Mouse (Mus musculus) kidney, postnatal 0 days (tissue): ENCODE results near the gene C9orf72. TPM values are rescaled to one million over a fixed set of nuclear protein-coding genes. Genes with fewer than 3 reads are reported as not detected.

Experiments
- ATAC-seq: fragments of 200-750 bp; cut with Nextera tagmentation; replicated peaks from 2 replicates; pipeline ENCODE4 v1.8.0; 2017; ENCODE audit warnings: low read depth, moderate number of reproducible peaks, moderate TSS enrichment, moderate library complexity; ENCODE audit not compliant: low FRiP score
- DNase-seq: peaks from one replicate; pipeline ENCODE4 v3.0.0-alpha.2; 2016; ENCODE audit warnings: low spot score
- H3K27ac ChIP-seq: fragments of 300-500 bp; sonication (generic); 2 replicates; pipeline ENCODE4 v1.5.1; 2014; ENCODE audit warnings: mild to moderate bottlenecking
- H3K27me3 ChIP-seq: fragments of 300-500 bp; sonication (generic); 2 replicates; pipeline ENCODE4 v1.6.1; 2014; ENCODE audit warnings: low read length, mixed read lengths; ENCODE audit not compliant: insufficient read depth
- H3K36me3 ChIP-seq: fragments of 300-500 bp; sonication (generic); 2 replicates; pipeline ENCODE4 v1.6.1; 2014; ENCODE audit warnings: low read length, mixed read lengths; ENCODE audit not compliant: insufficient read depth
- H3K4me1 ChIP-seq: fragments of 300-500 bp; sonication (generic); replicated peaks from 2 replicates; pipeline ENCODE4 v1.6.1; 2014; ENCODE audit warnings: antibody characterized with exemption, low read length, mixed read lengths; ENCODE audit not compliant: insufficient read depth
- H3K4me2 ChIP-seq: fragments of 300-500 bp; sonication (generic); 2 replicates; pipeline ENCODE4 v1.6.1; 2014; ENCODE audit warnings: mild to moderate bottlenecking, low read length, moderate library complexity, mixed read lengths
- H3K4me3 ChIP-seq: fragments of 300-500 bp; sonication (generic); replicated peaks from 2 replicates; pipeline ENCODE4 v1.5.1; 2014; ENCODE audit warnings: low read depth, low read length
- H3K9ac ChIP-seq: fragments of 300-500 bp; sonication (generic); 2 replicates; pipeline ENCODE4 v1.6.1; 2014; ENCODE audit warnings: low read depth, low read length
- H3K9me3 ChIP-seq: fragments of 300-500 bp; sonication (generic); replicated peaks from 2 replicates; pipeline ENCODE4 v1.6.1; 2016; ENCODE audit warnings: low read length, inconsistent platforms, mixed read lengths
- CTCF ChIP-seq: IDR thresholded peaks from 2 replicates; pipeline ENCODE4 v1.5.1; 2016; ENCODE audit warnings: antibody characterized with exemption, low read depth, mild to moderate bottlenecking, moderate library complexity
- WGBS: fragments of 180-500 bp; shearing (Covaris S2); extraction: QIAGEN DNeasy Blood & Tissue Kit; methylation state at CpG from one replicate; pipeline ENCODE4 v1.1.7; 2014; 5-methylcytosine and 5-hydroxymethylcytosine counted together
- polyA plus RNA-seq: library from polyadenylated mRNA; unstranded; fragments of >200 nt; fragmentation: Nextera tagmentation; extraction: Ambion mirVana; gene quantifications from 2 replicates; pipeline ENCODE4 v1.2.1, GENCODE M21; 2015

C9orf72 gene
- polyA plus RNA-seq, 1 experiment from 2014 or later, result 9.5 TPM

GRCm38 (mm10) chr4:35221131-35221530 is 4.8 kb downstream of the C9orf72 start:
- no peaks in the 10 kb centered on the region for H3K4me1 ChIP-seq
- no peak overlapping the region for H3K4me2 ChIP-seq
- TF ChIP-seq CTCF, result no peak
- H3K9ac ChIP-seq, result no peak overlapping the region
- H3K4me3 ChIP-seq, result no peak overlapping the region
- ATAC-seq (no peak), DNase-seq (no peak)
- H3K9me3 ChIP-seq, result no peaks in the 10 kb centered on the region
- H3K27ac ChIP-seq, result no peak overlapping the region
- WGBS, result 42% methylated on average over 2 of the region's 2 CpGs
- 0 out of 2 replicates have a peak, but pooled peaks cover 5% of the 10 kb centered on the region for H3K36me3 ChIP-seq
- H3K27me3 ChIP-seq, result no peaks in the 10 kb centered on the region

DNA sequence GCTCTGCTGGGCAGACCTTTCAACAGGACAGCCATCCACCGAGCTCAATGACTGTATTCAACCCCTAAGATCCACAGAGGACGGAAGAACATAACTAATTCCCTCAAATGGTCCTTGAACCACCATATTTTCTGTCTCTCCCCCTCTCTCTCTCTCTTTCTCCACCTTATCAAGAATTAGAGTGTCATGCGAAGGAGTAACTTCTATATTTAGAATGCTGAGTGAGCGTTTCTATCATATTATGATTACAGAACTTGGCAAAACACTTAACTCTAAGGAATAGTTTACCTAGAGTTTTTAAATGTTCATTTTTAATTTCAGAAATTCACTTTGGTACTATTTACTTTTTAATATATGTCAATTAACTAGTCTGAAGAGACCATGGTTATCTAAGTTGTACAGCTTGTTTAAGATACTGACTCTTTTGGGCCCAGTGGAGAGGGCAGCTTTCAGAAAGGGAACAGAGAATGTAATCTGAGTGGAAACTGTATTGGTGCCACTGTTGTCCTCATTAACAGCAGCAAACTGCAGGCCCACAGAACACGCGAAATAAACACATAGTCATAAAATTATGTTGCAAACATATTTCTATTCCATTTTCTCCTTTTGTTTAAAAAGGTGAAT is 5.8 kb downstream of the C9orf72 start:
- WGBS, result 82% methylated on average over 6 of the region's 6 CpGs
- no peak for TF ChIP-seq CTCF

GRCm38 (mm10) chr4:35204659-35205058 is 21.3 kb downstream of the C9orf72 start:
- H3K4me2 ChIP-seq, result no peak overlapping the region
- H3K4me1 ChIP-seq, result no peaks in the 10 kb centered on the region
- H3K36me3 ChIP-seq, result no peaks in the 10 kb centered on the region
- no peaks in the 10 kb centered on the region for H3K27me3 ChIP-seq
- WGBS, result 74% methylated on average over 7 of the region's 7 CpGs
- H3K9ac ChIP-seq, result no peak overlapping the region
- H3K27ac ChIP-seq, result no peak overlapping the region
- no peak overlapping the region for H3K4me3 ChIP-seq
- DNase-seq (no peak), ATAC-seq (no peak)
- no peak for TF ChIP-seq CTCF
- H3K9me3 ChIP-seq, result no peaks in the 10 kb centered on the region

More for the DNA sequence above, 5.8 kb downstream of the C9orf72 start:
- H3K9me3 ChIP-seq, result no peaks in the 10 kb centered on the region
- no peaks in the 10 kb centered on the region for H3K4me1 ChIP-seq
- H3K36me3 ChIP-seq, result 0 out of 2 replicates have a peak, but pooled peaks cover 5% of the 10 kb centered on the region
- no peak for ATAC-seq
- H3K27ac ChIP-seq, result no peak overlapping the region
- H3K4me2 ChIP-seq, result no peak overlapping the region
- no peak overlapping the region for H3K9ac ChIP-seq
- no peak for DNase-seq
- no peak overlapping the region for H3K4me3 ChIP-seq
- H3K27me3 ChIP-seq, result no peaks in the 10 kb centered on the region

DNA sequence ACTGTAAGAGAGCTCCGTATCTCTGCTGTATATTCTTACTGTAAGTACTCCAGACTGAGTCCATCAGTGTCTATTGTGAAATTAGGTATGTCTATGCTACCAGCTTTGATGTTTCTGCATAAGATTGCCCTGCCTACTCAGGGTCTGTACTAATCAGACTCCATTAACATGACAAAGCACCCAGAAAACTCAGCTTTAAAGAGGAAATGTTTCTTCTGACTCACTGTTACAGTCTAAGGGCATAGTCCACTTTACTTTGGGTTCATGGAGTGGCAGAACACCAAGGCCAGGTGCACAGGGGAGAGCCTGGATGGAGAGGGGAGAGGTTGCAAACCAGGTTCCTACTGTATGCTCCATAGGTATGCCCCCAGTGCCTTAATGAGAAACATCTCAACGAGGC is 22.3 kb downstream of the C9orf72 start:
- Histone ChIP-seq H3K36me3 (no peaks in the 10 kb centered on the region), H3K27ac (no peak overlapping the region), H3K9ac (no peak overlapping the region), H3K4me3 (no peak overlapping the region), H3K4me2 (no peak overlapping the region), H3K27me3 (no peaks in the 10 kb centered on the region), H3K9me3 (no peaks in the 10 kb centered on the region), H3K4me1 (no peaks in the 10 kb centered on the region)
- TF ChIP-seq CTCF, result no peak
- no peak for DNase-seq
- no peak for ATAC-seq
- WGBS, result 89% methylated on average over 2 of the region's 2 CpGs

GRCm38 (mm10) chr4:35201700-35202099 is 24.3 kb downstream of the C9orf72 start:
- Histone ChIP-seq H3K4me3 (no peak overlapping the region), H3K36me3 (no peaks in the 10 kb centered on the region), H3K9me3 (no peaks in the 10 kb centered on the region), H3K27ac (no peak overlapping the region), H3K27me3 (no peaks in the 10 kb centered on the region), H3K9ac (no peak overlapping the region), H3K4me2 (no peak overlapping the region), H3K4me1 (no peaks in the 10 kb centered on the region)
- TF ChIP-seq CTCF, result no peak
- ATAC-seq (no peak), DNase-seq (no peak)
- WGBS, result 96% methylated on average over 5 of the region's 5 CpGs

GRCm38 (mm10) chr4:35192725-35193124 is 33.2 kb downstream of the C9orf72 start:
- peaks cover 4% of the 10 kb centered on the region for H3K36me3 ChIP-seq
- H3K27ac ChIP-seq, result no peak overlapping the region
- H3K9me3 ChIP-seq, result no peaks in the 10 kb centered on the region
- H3K4me2 ChIP-seq, result no peak overlapping the region
- H3K9ac ChIP-seq, result no peak overlapping the region
- H3K27me3 ChIP-seq, result no peaks in the 10 kb centered on the region
- H3K4me3 ChIP-seq, result no peak overlapping the region
- DNase-seq (peak; percentile 77), ATAC-seq (peak; percentile 59; the same call in 1 of the 2 replicates)
- 37% methylated on average over 7 of the region's 7 CpGs for WGBS
- no peaks in the 10 kb centered on the region for H3K4me1 ChIP-seq
- TF ChIP-seq CTCF, result peak; percentile 70

- no peak overlapping the region for H3K27ac ChIP-seq
- H3K27me3 ChIP-seq, result no peaks in the 10 kb centered on the region
- H3K4me2 ChIP-seq, result no peak overlapping the region
- no peak for ATAC-seq
- TF ChIP-seq CTCF, result no peak
- H3K9me3 ChIP-seq, result no peaks in the 10 kb centered on the region
- DNase-seq, result no peak
- H3K9ac ChIP-seq, result no peak overlapping the region
- H3K4me1 ChIP-seq, result no peaks in the 10 kb centered on the region
- peaks cover 4% of the 10 kb centered on the region; the same call in 1 of the 2 replicates for H3K36me3 ChIP-seq
- H3K4me3 ChIP-seq, result no peak overlapping the region
- 67% methylated on average over 5 of the region's 5 CpGs for WGBS
These were observed 36.2 kb downstream of the C9orf72 start for GRCm38 (mm10) chr4:35189794-35190193.
